Mouse (Mus musculus) liver, adult 2 months (tissue): Measurements from ENCODE around the gene Trem3. TPM values are rescaled to one million over a fixed set of nuclear protein-coding genes. Genes with fewer than 3 reads are reported as not detected.

Experiments used
- DNase-seq: peaks from one replicate; pipeline ENCODE4 v3.0.0-alpha.2; 2011; ENCODE audit warnings: low read depth, low spot score; ENCODE audit errors: extremely low read depth
- H3K27ac ChIP-seq: fragments of 200-500 bp; replicated peaks from 2 replicates; pipeline ENCODE4 v1.5.1; 2012; ENCODE audit warnings: low read depth, mild to moderate bottlenecking, control low read depth, inconsistent platforms, low read length; ENCODE audit not compliant: insufficient read depth
- H3K27me3 ChIP-seq: fragments of 200-500 bp; 2 replicates; pipeline ENCODE4 v1.6.1; 2012; ENCODE audit warnings: mild to moderate bottlenecking, moderate library complexity, low read length, inconsistent platforms; ENCODE audit not compliant: control insufficient read depth, insufficient read depth
- H3K36me3 ChIP-seq: fragments of 200-500 bp; 2 replicates; pipeline ENCODE4 v1.6.1; 2012; ENCODE audit warnings: low read length, inconsistent platforms; ENCODE audit not compliant: control insufficient read depth, insufficient read depth
- H3K4me1 ChIP-seq: fragments of 200-500 bp; 2 replicates; pipeline ENCODE4 v1.6.1; 2011; ENCODE audit warnings: low read length; ENCODE audit not compliant: control insufficient read depth, insufficient read depth
- H3K4me3 ChIP-seq: fragments of 200-500 bp; 2 replicates; pipeline ENCODE4 v1.5.1; 2011; ENCODE audit warnings: low read depth, mild to moderate bottlenecking, control low read depth, low read length, moderate library complexity; ENCODE audit not compliant: insufficient read depth
- H3K79me2 ChIP-seq: fragments of 200-500 bp; 2 replicates; pipeline ENCODE4 v1.6.1; 2012; ENCODE audit warnings: inconsistent platforms, mild to moderate bottlenecking, low read length, moderate library complexity; ENCODE audit not compliant: control insufficient read depth, insufficient read depth
- H3K9ac ChIP-seq: fragments of 200-500 bp; 2 replicates; pipeline ENCODE4 v1.6.1; 2012; ENCODE audit warnings: low read depth, mild to moderate bottlenecking, control low read depth, inconsistent platforms, low read length
- CTCF ChIP-seq: fragments of 200-500 bp; IDR thresholded peaks from 2 replicates; pipeline ENCODE4 v1.5.1; 2011; ENCODE audit warnings: low read depth, low read length, control low read depth
- POLR2A ChIP-seq: fragments of 200-500 bp; IDR thresholded peaks from 2 replicates; pipeline ENCODE4 v1.6.1; 2011; ENCODE audit warnings: low read length, control low read depth; ENCODE audit not compliant: insufficient read depth; ENCODE audit errors: extremely low read depth
- WGBS: fragments of 180-500 bp; shearing (Covaris S2); methylation state at CpG from one replicate; pipeline ENCODE4 v1.1.7; 2018; 5-methylcytosine and 5-hydroxymethylcytosine counted together
- polyA plus RNA-seq: library from polyadenylated mRNA; depleted of rRNA; stranded (reverse); fragments of >200 nt; gene quantifications from 2 replicates; pipeline ENCODE4 v1.2.3, GENCODE M21; 2012
- total RNA-seq: library from RNA; depleted of rRNA; stranded (reverse); fragments of >200 nt; gene quantifications from 2 replicates; pipeline ENCODE4 v1.2.3, GENCODE M21; 2014

Trem3 gene
- total and polyA plus RNA-seq, 2 experiments, result 0.09 TPM; not detected in 1

DNA sequence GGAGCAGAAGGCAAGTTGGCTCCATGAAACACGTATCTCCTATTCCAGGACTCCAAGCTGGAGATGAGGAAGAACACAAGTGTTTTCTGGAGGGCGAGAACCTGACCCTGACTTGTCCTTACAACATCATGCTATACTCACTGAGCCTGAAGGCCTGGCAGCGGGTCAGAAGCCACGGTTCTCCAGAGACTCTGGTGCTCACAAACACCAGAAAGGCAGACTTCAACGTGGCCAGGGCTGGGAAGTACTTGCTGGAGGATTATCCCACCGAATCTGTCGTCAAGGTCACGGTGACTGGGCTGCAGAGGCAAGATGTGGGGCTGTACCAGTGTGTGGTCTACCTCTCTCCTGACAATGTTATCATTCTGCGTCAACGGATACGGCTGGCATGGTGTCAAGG lies 1.9 kb downstream of the Trem3 start:
- TF ChIP-seq CTCF (no peak), POLR2A (no peak)
- H3K27me3 ChIP-seq, result no peaks in the 10 kb centered on the region
- DNase-seq, result no peak
- 70% methylated on average over 11 of the region's 11 CpGs for WGBS
- no peak overlapping the region for H3K9ac ChIP-seq
- H3K4me1 ChIP-seq, result no peaks in the 10 kb centered on the region
- H3K27ac ChIP-seq, result no peak overlapping the region
- no peaks in the 10 kb centered on the region for H3K36me3 ChIP-seq
- no peak overlapping the region for H3K4me3 ChIP-seq
- no peaks in the 10 kb centered on the region for H3K79me2 ChIP-seq

DNA sequence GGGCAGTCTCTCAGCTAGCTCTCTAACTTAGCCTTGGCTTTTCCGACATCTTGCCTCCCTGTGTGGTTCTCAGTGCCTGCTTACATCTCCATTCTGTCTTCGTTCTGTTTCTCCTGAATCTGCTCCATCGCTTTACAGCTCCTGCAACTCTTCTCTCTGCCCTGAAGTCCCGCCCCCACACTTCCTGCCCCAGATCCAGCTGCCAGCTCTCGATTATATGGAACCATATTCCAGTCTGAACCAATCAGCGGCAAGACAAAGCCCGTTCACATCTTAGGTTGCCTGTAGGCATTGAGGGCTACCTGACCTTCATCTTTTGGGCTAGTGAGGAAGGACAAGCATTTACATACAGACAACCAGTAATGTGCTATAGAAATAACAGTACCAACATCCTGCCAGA lies 3.1 kb downstream of the Trem3 start:
- no peak overlapping the region for H3K9ac ChIP-seq
- TF ChIP-seq CTCF, result no peak
- no peak for TF ChIP-seq POLR2A

DNA sequence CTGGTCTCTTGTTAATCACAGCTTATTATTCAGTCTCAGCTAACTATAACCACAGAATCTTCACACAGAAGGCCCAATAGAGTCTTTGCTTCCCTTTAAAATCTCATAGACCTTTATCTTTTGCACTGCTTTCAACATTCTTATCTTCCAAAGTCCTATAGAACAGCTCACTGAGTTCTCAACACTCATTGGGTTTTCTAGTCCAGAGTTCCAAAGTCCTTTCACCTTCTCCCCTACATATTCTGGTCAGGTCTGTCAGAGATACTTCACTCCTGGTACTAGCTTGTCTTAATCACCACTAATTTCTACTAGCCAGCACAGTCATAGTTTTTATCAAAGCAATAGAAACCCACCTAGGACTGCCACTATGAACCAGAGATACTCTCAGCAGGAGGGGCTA lies 9.0 kb downstream of the Trem3 start:
- no peak for DNase-seq
- TF ChIP-seq POLR2A, result no peak
- no peak for TF ChIP-seq CTCF
- Histone ChIP-seq H3K4me1 (no peaks in the 10 kb centered on the region), H3K27ac (no peak overlapping the region), H3K9ac (no peak overlapping the region), H3K27me3 (no peaks in the 10 kb centered on the region), H3K4me3 (no peak overlapping the region), H3K79me2 (no peaks in the 10 kb centered on the region), H3K36me3 (no peaks in the 10 kb centered on the region)

More for the DNA sequence above, 3.1 kb downstream of the Trem3 start:
- WGBS, result 89% methylated on average over 7 of the region's 7 CpGs
- Histone ChIP-seq H3K4me3 (no peak overlapping the region), H3K79me2 (no peaks in the 10 kb centered on the region), H3K36me3 (no peaks in the 10 kb centered on the region), H3K4me1 (no peaks in the 10 kb centered on the region), H3K27ac (no peak overlapping the region), H3K27me3 (no peaks in the 10 kb centered on the region)
- no peak for DNase-seq

- Histone ChIP-seq H3K27ac (no peak overlapping the region), H3K27me3 (no peaks in the 10 kb centered on the region), H3K4me3 (no peak overlapping the region), H3K79me2 (no peaks in the 10 kb centered on the region), H3K36me3 (no peaks in the 10 kb centered on the region), H3K4me1 (no peaks in the 10 kb centered on the region), H3K9ac (no peak overlapping the region)
- TF ChIP-seq POLR2A, result no peak
- no peak for TF ChIP-seq CTCF
- DNase-seq, result peak; percentile 21
- 63% methylated on average over 2 of the region's 2 CpGs for WGBS
These were observed 14.3 kb downstream of the Trem3 start for GRCm38 (mm10) chr17:48261868-48262267.

GRCm38 (mm10) chr17:48263741-48264362 lies 16.3 kb downstream of the Trem3 start, which contains the start of gene Treml4:
Gene Treml4, plus strand, starts transcription at chr17:48264295.
- Histone ChIP-seq H3K9ac (no peak within 1 kb of the TSS), H3K4me3 (peak within 1 kb of the TSS; percentile 38), H3K79me2 (no peaks in the 10 kb centered on the region), H3K36me3 (no peaks in the 10 kb centered on the region), H3K27ac (peak within 1 kb of the TSS; percentile 42; the same call in 1 of the 2 replicates), H3K4me1 (no peaks in the 10 kb centered on the region), H3K27me3 (no peaks in the 10 kb centered on the region)
- DNase-seq, result peak; percentile 27
- 73% methylated on average over 3 of the region's 3 CpGs for WGBS
- no peak for TF ChIP-seq CTCF
- no peak for TF ChIP-seq POLR2A

GRCm38 (mm10) chr17:48264662-48265061 lies 17.1 kb downstream of the Trem3 start:
- Histone ChIP-seq H3K79me2 (no peaks in the 10 kb centered on the region), H3K4me1 (no peaks in the 10 kb centered on the region), H3K27ac (no peak overlapping the region; the same call in 1 of the 2 replicates), H3K4me3 (peak overlapping the region; percentile 38), H3K9ac (no peak overlapping the region), H3K27me3 (no peaks in the 10 kb centered on the region), H3K36me3 (no peaks in the 10 kb centered on the region)
- DNase-seq, result no peak
- TF ChIP-seq CTCF, result no peak
- TF ChIP-seq POLR2A, result no peak
- WGBS, result 86% methylated on average over 7 of the region's 7 CpGs
